Mouse (Mus musculus): ENCODE measurements around the gene Trp53. TPM values are rescaled to one million over a fixed set of nuclear protein-coding genes. Genes with fewer than 3 reads are reported as not detected.
"Not testable (repeated sequence)": the region's sequence is repeated elsewhere in the genome, so short reads cannot be mapped to it uniquely, and the experiment has no call there.

Trp53 gene
- polyA plus RNA-seq (2015; fragmentation: Nextera tagmentation; extraction: Ambion mirVana) = 112 and 115 TPM in 2 replicates

- no peaks in the 10 kb centered on the region for H3K27me3 ChIP-seq
- WGBS = under 1% methylated on average over 13 of the region's 13 CpGs
- no peaks in the 10 kb centered on the region for H3K9me3 ChIP-seq
- H3K9ac ChIP-seq (replicated peaks) = peak within 1 kb of the TSS; percentile 88
- ATAC-seq (replicated peaks) = peak; percentile 40
- peaks cover 52% of the 10 kb centered on the region for H3K4me1 ChIP-seq
- H3K27ac ChIP-seq (replicated peaks) = peak within 1 kb of the TSS; percentile 96
- H3K36me3 ChIP-seq = no peaks in the 10 kb centered on the region
- H3K4me2 ChIP-seq (replicated peaks) = peak within 1 kb of the TSS; percentile 90
- H3K4me3 ChIP-seq = peak within 1 kb of the TSS; percentile 75
Measured at GRCm38 (mm10) chr11:69580091-69580514, at the start of gene Trp53, which contains the start of gene Wrap53. Trp53 (plus strand) TSS chr11:69580359. Wrap53 (minus strand) TSS chr11:69580255.

GRCm38 (mm10) chr11:69530755-69531154, 49.4 kb upstream of the Trp53 start:
- 89% methylated on average over 6 of the region's 6 CpGs for WGBS
- H3K9ac ChIP-seq (replicated peaks); H3K27ac ChIP-seq (replicated peaks); H3K27me3 ChIP-seq; ATAC-seq (replicated peaks); H3K4me2 ChIP-seq (replicated peaks); H3K36me3 ChIP-seq; H3K4me3 ChIP-seq; H3K9me3 ChIP-seq: not testable (repeated sequence)
- peaks cover 24% of the 10 kb centered on the region for H3K4me1 ChIP-seq

GRCm38 (mm10) chr11:69532480-69533150, 47.5 kb upstream of the Trp53 start:
- Histone ChIP-seq H3K36me3 (no peaks in the 10 kb centered on the region), H3K9me3 (no peaks in the 10 kb centered on the region), H3K27me3 (no peaks in the 10 kb centered on the region), H3K9ac (replicated peaks) (no peak overlapping the region), H3K4me1 (peaks cover 6% of the 10 kb centered on the region), H3K27ac (replicated peaks) (no peak overlapping the region), H3K4me2 (replicated peaks) (no peak overlapping the region), H3K4me3 (no peak overlapping the region)
- ATAC-seq (replicated peaks) = no peak
- 83% methylated on average over 7 of the region's 7 CpGs for whole genome bisulfite sequencing

- H3K9ac ChIP-seq (replicated peaks) = no peak overlapping the region
- no peak overlapping the region for H3K4me3 ChIP-seq
- no peak overlapping the region for H3K4me2 ChIP-seq (replicated peaks)
- H3K27me3 ChIP-seq = no peaks in the 10 kb centered on the region
- H3K27ac ChIP-seq (replicated peaks) = no peak overlapping the region
- 68% methylated on average over 1 of the region's 1 CpGs for WGBS
- no peak for ATAC-seq (replicated peaks)
- H3K9me3 ChIP-seq = no peaks in the 10 kb centered on the region
- no peaks in the 10 kb centered on the region for H3K4me1 ChIP-seq
- no peaks in the 10 kb centered on the region for H3K36me3 ChIP-seq
Measured at GRCm38 (mm10) chr11:69534990-69535389, 45.2 kb upstream of the Trp53 start.

- 88% methylated on average over 2 of the region's 2 CpGs for WGBS
- Histone ChIP-seq H3K27me3 (no peaks in the 10 kb centered on the region), H3K4me3 (no peak overlapping the region)
Measured at GRCm38 (mm10) chr11:69540700-69541099, 39.5 kb upstream of the Trp53 start.

GRCm38 (mm10) chr11:69541741-69542140, 38.4 kb upstream of the Trp53 start:
- not testable (repeated sequence) for H3K27me3 ChIP-seq; H3K9ac ChIP-seq (replicated peaks); H3K36me3 ChIP-seq; H3K9me3 ChIP-seq; H3K4me2 ChIP-seq (replicated peaks); H3K27ac ChIP-seq (replicated peaks); ATAC-seq (replicated peaks); H3K4me3 ChIP-seq
- WGBS = 71% methylated on average over 1 of the region's 3 CpGs
- H3K4me1 ChIP-seq = peaks cover 37% of the 10 kb centered on the region

More at GRCm38 (mm10) chr11:69540700-69541099, 39.5 kb upstream of the Trp53 start:
- Histone ChIP-seq H3K4me2 (replicated peaks) (no peak overlapping the region), H3K9me3 (no peaks in the 10 kb centered on the region), H3K36me3 (no peaks in the 10 kb centered on the region), H3K27ac (replicated peaks) (no peak overlapping the region), H3K9ac (replicated peaks) (no peak overlapping the region), H3K4me1 (peaks cover 27% of the 10 kb centered on the region)
- no peak for ATAC-seq (replicated peaks)

- H3K27ac ChIP-seq (replicated peaks) = peak overlapping the region; percentile 93
- H3K36me3 ChIP-seq = no peaks in the 10 kb centered on the region
- no peaks in the 10 kb centered on the region for H3K27me3 ChIP-seq
- H3K9me3 ChIP-seq = no peaks in the 10 kb centered on the region
- peaks cover 56% of the 10 kb centered on the region for H3K4me1 ChIP-seq
- H3K9ac ChIP-seq (replicated peaks) = 0 out of 2 replicates have a peak overlapping the region, but pooled peaks have one; percentile 35
- H3K4me2 ChIP-seq (replicated peaks) = peak overlapping the region; percentile 21
- 2% methylated on average over 3 of the region's 3 CpGs for WGBS
- ATAC-seq (replicated peaks) = no peak
- H3K4me3 ChIP-seq = no peak overlapping the region
Measured at GRCm38 (mm10) chr11:69543598-69543997, 36.6 kb upstream of the Trp53 start.

- WGBS = 4% methylated on average over 7 of the region's 7 CpGs
- Histone ChIP-seq H3K27ac (replicated peaks) (peak overlapping the region; percentile 93), H3K27me3 (no peaks in the 10 kb centered on the region), H3K4me2 (replicated peaks) (peak overlapping the region; percentile 78), H3K9me3 (no peaks in the 10 kb centered on the region), H3K36me3 (no peaks in the 10 kb centered on the region), H3K4me1 (peaks cover 64% of the 10 kb centered on the region), H3K9ac (replicated peaks) (peak overlapping the region; percentile 74), H3K4me3 (peak overlapping the region; percentile 46)
- ATAC-seq (replicated peaks) = peak; percentile 30
Measured at GRCm38 (mm10) chr11:69545957-69546356, 34.2 kb upstream of the Trp53 start.

- peaks cover 64% of the 10 kb centered on the region for H3K4me1 ChIP-seq
- H3K4me2 ChIP-seq (replicated peaks) = peak overlapping the region; percentile 78
- under 1% methylated on average over 44 of the region's 44 CpGs for WGBS
- peak overlapping the region; percentile 74 for H3K9ac ChIP-seq (replicated peaks)
- H3K9me3 ChIP-seq = no peaks in the 10 kb centered on the region
- H3K36me3 ChIP-seq = no peaks in the 10 kb centered on the region
- no peaks in the 10 kb centered on the region for H3K27me3 ChIP-seq
- peak overlapping the region; percentile 46 for H3K4me3 ChIP-seq
- peak overlapping the region; percentile 93 for H3K27ac ChIP-seq (replicated peaks)
- peak; percentile 69 for ATAC-seq (replicated peaks)
Measured at GRCm38 (mm10) chr11:69546423-69547053, 33.6 kb upstream of the Trp53 start.

GRCm38 (mm10) chr11:69547071-69547470, 33.1 kb upstream of the Trp53 start:
- no peaks in the 10 kb centered on the region for H3K9me3 ChIP-seq
- 2% methylated on average over 15 of the region's 15 CpGs for WGBS
- H3K4me1 ChIP-seq = peaks cover 66% of the 10 kb centered on the region
- H3K27ac ChIP-seq (replicated peaks) = peak overlapping the region; percentile 93
- peak; percentile 8; the same call in 1 of the 2 replicates for ATAC-seq (replicated peaks)
- no peaks in the 10 kb centered on the region for H3K36me3 ChIP-seq
- H3K27me3 ChIP-seq = no peaks in the 10 kb centered on the region
- peak overlapping the region; percentile 46 for H3K4me3 ChIP-seq
- H3K9ac ChIP-seq (replicated peaks) = peak overlapping the region; percentile 74
- peak overlapping the region; percentile 78 for H3K4me2 ChIP-seq (replicated peaks)

GRCm38 (mm10) chr11:69549060-69549656, 31.0 kb upstream of the Trp53 start, which contains the start of gene Dnah2:
Dnah2 (minus strand) TSS chr11:69549110.
- Histone ChIP-seq H3K4me2 (replicated peaks) (0 out of 2 replicates have a peak within 1 kb of the TSS, but pooled peaks have one; percentile 78), H3K4me3 (no peak within 1 kb of the TSS), H3K27ac (replicated peaks) (peak within 1 kb of the TSS; percentile 93), H3K4me1 (peaks cover 73% of the 10 kb centered on the region), H3K36me3 (no peaks in the 10 kb centered on the region), H3K9ac (replicated peaks) (no peak within 1 kb of the TSS), H3K27me3 (no peaks in the 10 kb centered on the region), H3K9me3 (no peaks in the 10 kb centered on the region)
- 56% methylated on average over 12 of the region's 12 CpGs for WGBS
- ATAC-seq (replicated peaks) = no peak

GRCm38 (mm10) chr11:69551310-69551709, 28.8 kb upstream of the Trp53 start:
- ATAC-seq (replicated peaks) = no peak
- no peaks in the 10 kb centered on the region for H3K9me3 ChIP-seq
- no peaks in the 10 kb centered on the region for H3K27me3 ChIP-seq
- H3K27ac ChIP-seq (replicated peaks) = 0 out of 2 replicates have a peak overlapping the region, but pooled peaks have one; percentile 3
- H3K36me3 ChIP-seq = no peaks in the 10 kb centered on the region
- 64% methylated on average over 4 of the region's 4 CpGs for WGBS
- H3K9ac ChIP-seq (replicated peaks) = no peak overlapping the region
- peaks cover 69% of the 10 kb centered on the region for H3K4me1 ChIP-seq
- no peak overlapping the region for H3K4me3 ChIP-seq
- H3K4me2 ChIP-seq (replicated peaks) = no peak overlapping the region
